Mouse (Mus musculus): ENCODE measurements around the gene Tdrd1. TPM values are rescaled to one million over a fixed set of nuclear protein-coding genes. Genes with fewer than 3 reads are reported as not detected.

The Tdrd1 gene
- polyA plus RNA-seq, 1 experiment: 0.18 TPM

- Histone ChIP-seq H3K27ac (ENCODE audit: insufficient read depth, low read length) (no peak overlapping the region), H3K4me3 (ENCODE audit: insufficient read depth, low read length) (no peak overlapping the region), H3K4me1 (ENCODE audit: control insufficient read depth, insufficient read depth, low read length) (peaks cover 3% of the 10 kb centered on the region; the same call in 1 of the 2 replicates)
- TF ChIP-seq POLR2A (IDR thresholded peaks at IDR 0.05; ENCODE audit: low read depth, low read length) (no peak), CTCF (IDR thresholded peaks at IDR 0.05; ENCODE audit: borderline replicate concordance, insufficient read depth, low read length) (no peak)
Observed at GRCm38 (mm10) chr19:56867701-56868100, 41.7 kb downstream of the Tdrd1 start.

- H3K27ac ChIP-seq (ENCODE audit: insufficient read depth, low read length): no peak within 1 kb of the TSS
- H3K4me1 ChIP-seq (ENCODE audit: control insufficient read depth, insufficient read depth, low read length): peaks cover 3% of the 10 kb centered on the region; the same call in 1 of the 2 replicates
- H3K4me3 ChIP-seq (ENCODE audit: insufficient read depth, low read length): peak within 1 kb of the TSS; percentile 22
- TF ChIP-seq CTCF (IDR thresholded peaks at IDR 0.05; ENCODE audit: borderline replicate concordance, insufficient read depth, low read length) (no peak), POLR2A (IDR thresholded peaks at IDR 0.05; ENCODE audit: low read depth, low read length) (no peak)
Observed at GRCm38 (mm10) chr19:56873816-56874600, 48.0 kb downstream of the Tdrd1 start, which contains the start of gene Vwa2. Vwa2 (plus strand) TSS chr19:56874249.

DNA sequence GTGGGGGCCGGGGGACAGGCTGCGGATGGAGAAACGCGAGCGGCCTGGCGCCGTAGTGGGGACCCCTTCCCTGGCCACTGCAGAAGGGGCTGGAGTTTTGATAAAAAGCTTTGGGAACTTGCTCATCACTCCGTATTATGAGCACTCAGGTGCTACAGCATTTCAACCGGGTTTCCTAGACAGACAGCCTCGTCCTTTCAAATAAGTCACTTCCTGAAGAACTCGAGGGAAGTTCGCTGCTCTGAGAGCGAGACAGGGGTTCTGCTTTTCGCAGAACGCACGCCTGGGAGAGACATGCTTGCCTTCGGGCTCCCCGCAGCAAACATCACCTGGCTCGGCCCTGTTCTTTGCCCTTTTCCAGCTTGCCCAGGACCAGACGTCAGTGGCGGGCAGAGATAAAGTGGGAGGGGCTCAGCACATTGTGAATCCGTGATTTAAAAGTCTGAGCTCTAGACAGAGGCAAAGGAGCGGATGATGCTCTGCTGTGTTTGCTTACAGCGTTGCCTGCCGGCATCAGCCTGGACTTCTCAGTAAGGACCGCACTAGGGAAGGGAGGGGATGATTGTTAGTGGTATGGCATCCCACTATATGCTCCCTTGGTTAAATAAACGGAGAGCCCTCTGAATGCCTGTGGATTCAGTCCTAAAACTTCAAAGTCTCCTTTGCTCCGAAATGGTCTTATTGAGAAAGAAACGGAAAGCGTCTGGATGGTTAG, 48.7 kb downstream of the Tdrd1 start:
- 0 out of 2 replicates have a peak, but pooled peaks cover 3% of the 10 kb centered on the region for H3K4me1 ChIP-seq (ENCODE audit: control insufficient read depth, insufficient read depth, low read length)
- H3K4me3 ChIP-seq (ENCODE audit: insufficient read depth, low read length): peak overlapping the region; percentile 22; the same call in 1 of the 2 replicates
- TF ChIP-seq CTCF (IDR thresholded peaks at IDR 0.05; ENCODE audit: borderline replicate concordance, insufficient read depth, low read length) (no peak), POLR2A (IDR thresholded peaks at IDR 0.05; ENCODE audit: low read depth, low read length) (no peak)
- H3K27ac ChIP-seq (ENCODE audit: insufficient read depth, low read length): no peak overlapping the region

DNA sequence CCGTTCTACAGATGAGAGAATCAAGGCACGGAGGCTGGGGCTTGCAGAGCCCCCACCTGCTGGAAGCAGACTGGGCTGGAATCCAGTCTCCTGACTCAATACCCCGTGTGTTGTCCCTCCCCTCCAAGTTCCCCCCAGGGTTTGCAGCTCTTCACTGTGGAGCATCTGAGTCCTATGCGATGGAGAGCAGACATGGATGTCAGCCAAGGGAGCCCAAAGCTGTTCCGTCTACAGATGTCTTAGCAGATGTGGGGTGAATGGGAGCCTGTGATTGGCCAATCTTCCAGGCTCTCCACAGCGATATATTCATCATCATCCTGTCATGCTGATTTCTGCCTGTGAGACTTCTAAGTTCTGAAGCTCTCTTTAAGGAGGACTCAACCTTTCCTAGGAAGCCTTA, 51.4 kb downstream of the Tdrd1 start:
- Histone ChIP-seq H3K4me3 (ENCODE audit: insufficient read depth, low read length) (no peak overlapping the region), H3K27ac (ENCODE audit: insufficient read depth, low read length) (no peak overlapping the region), H3K4me1 (ENCODE audit: control insufficient read depth, insufficient read depth, low read length) (no peaks in the 10 kb centered on the region)
- TF ChIP-seq CTCF (IDR thresholded peaks at IDR 0.05; ENCODE audit: borderline replicate concordance, insufficient read depth, low read length): no peak
- no peak for TF ChIP-seq POLR2A (IDR thresholded peaks at IDR 0.05; ENCODE audit: low read depth, low read length)

- Histone ChIP-seq H3K4me3 (ENCODE audit: insufficient read depth, low read length) (no peak overlapping the region), H3K27ac (ENCODE audit: insufficient read depth, low read length) (no peak overlapping the region), H3K4me1 (ENCODE audit: control insufficient read depth, insufficient read depth, low read length) (no peaks in the 10 kb centered on the region)
- TF ChIP-seq POLR2A (IDR thresholded peaks at IDR 0.05; ENCODE audit: low read depth, low read length): no peak
- TF ChIP-seq CTCF (IDR thresholded peaks at IDR 0.05; ENCODE audit: borderline replicate concordance, insufficient read depth, low read length): no peak
Observed at GRCm38 (mm10) chr19:56887879-56888278, 61.9 kb downstream of the Tdrd1 start.

DNA sequence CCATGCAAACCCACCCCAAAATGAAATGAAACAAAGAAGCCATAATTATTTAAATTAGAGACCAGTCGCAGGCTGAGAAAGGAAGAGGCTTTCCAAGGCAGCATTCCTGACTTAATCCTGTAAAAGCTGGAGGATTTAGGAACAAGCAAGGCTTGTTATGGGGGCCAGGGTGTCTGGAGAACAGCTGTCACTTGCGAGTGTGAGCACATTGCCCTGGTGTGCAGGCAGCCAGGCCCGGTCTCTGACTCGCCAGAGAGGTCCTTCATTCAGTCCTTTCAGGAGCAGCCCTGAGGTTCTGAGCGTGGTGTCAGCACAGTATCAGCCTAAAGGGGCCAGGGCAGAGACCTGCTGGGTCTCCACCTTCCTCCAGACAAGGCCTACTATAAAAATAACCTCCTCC, 62.6 kb downstream of the Tdrd1 start:
- H3K4me3 ChIP-seq (ENCODE audit: insufficient read depth, low read length): no peak overlapping the region
- TF ChIP-seq CTCF (IDR thresholded peaks at IDR 0.05; ENCODE audit: borderline replicate concordance, insufficient read depth, low read length) (no peak), POLR2A (IDR thresholded peaks at IDR 0.05; ENCODE audit: low read depth, low read length) (no peak)
- no peak overlapping the region for H3K27ac ChIP-seq (ENCODE audit: insufficient read depth, low read length)
- H3K4me1 ChIP-seq (ENCODE audit: control insufficient read depth, insufficient read depth, low read length): no peaks in the 10 kb centered on the region

DNA sequence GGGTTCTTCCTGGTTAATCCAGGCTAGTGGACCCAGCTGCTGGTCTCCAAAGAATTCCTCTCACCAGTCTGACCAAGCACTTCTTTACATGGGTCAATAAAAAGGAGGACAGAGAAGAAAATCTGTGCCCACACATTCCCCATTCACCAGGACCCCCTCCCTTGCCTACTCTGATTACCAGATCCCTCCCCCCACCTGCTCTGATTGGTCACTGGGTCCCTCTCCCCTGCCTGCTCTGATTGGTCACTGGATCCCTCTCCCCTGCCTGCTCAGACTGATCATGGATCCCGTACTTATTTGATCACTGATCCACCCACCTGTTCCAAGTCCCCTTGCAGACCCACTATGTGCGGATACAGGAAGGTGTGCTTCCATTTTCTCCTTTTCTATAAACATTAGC, 65.4 kb downstream of the Tdrd1 start:
- Histone ChIP-seq H3K27ac (ENCODE audit: insufficient read depth, low read length) (no peak overlapping the region), H3K4me1 (ENCODE audit: control insufficient read depth, insufficient read depth, low read length) (no peaks in the 10 kb centered on the region), H3K4me3 (ENCODE audit: insufficient read depth, low read length) (no peak overlapping the region)
- TF ChIP-seq POLR2A (IDR thresholded peaks at IDR 0.05; ENCODE audit: low read depth, low read length) (no peak), CTCF (IDR thresholded peaks at IDR 0.05; ENCODE audit: borderline replicate concordance, insufficient read depth, low read length) (no peak)

- no peak overlapping the region for H3K4me3 ChIP-seq (ENCODE audit: insufficient read depth, low read length)
- TF ChIP-seq CTCF (IDR thresholded peaks at IDR 0.05; ENCODE audit: borderline replicate concordance, insufficient read depth, low read length) (no peak), POLR2A (IDR thresholded peaks at IDR 0.05; ENCODE audit: low read depth, low read length) (no peak)
Observed at GRCm38 (mm10) chr19:56892586-56892985, 66.6 kb downstream of the Tdrd1 start.

DNA sequence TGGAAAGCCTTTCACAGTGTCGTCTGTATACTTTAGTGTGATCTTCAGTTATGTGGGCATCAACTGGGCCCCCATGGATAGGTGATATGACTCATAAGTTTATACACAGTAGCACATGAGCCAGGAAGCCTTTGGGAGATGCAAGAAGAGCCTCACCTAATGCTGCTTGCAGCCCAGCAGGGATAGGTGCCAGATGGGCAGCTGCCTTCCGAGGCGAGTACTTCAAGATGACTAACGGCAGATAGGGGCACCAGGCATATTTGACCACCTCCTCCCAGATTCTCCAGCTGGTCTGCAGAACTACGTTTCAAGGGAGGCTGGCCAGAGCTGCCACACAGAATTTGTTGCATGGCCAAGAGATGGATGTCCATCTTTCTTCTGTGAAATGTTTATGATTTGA, 67.3 kb downstream of the Tdrd1 start:
- TF ChIP-seq POLR2A (IDR thresholded peaks at IDR 0.05; ENCODE audit: low read depth, low read length) (no peak), CTCF (IDR thresholded peaks at IDR 0.05; ENCODE audit: borderline replicate concordance, insufficient read depth, low read length) (no peak)
- Histone ChIP-seq H3K27ac (ENCODE audit: insufficient read depth, low read length) (no peak overlapping the region), H3K4me3 (ENCODE audit: insufficient read depth, low read length) (no peak overlapping the region), H3K4me1 (ENCODE audit: control insufficient read depth, insufficient read depth, low read length) (no peaks in the 10 kb centered on the region)

More at GRCm38 (mm10) chr19:56892586-56892985, 66.6 kb downstream of the Tdrd1 start:
- Histone ChIP-seq H3K27ac (ENCODE audit: insufficient read depth, low read length) (no peak overlapping the region), H3K4me1 (ENCODE audit: control insufficient read depth, insufficient read depth, low read length) (no peaks in the 10 kb centered on the region)

DNA sequence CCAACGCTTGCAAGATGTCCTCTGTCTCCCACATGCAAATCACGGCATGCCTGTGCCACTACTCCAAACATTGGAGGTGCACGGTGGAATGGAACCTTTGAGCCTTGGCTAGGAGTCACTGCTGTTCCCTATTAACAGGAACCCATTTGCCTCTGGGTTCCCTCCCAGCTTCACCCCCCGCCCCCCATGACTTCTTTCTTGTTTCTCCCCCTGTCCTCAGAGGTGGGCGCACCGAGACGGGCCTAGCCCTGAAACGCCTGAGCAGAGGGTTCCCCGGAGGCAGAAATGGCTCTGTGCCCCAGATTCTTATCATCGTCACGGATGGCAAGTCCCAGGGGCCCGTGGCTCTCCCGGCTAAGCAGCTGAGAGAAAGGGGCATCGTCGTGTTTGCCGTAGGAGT, 71.6 kb downstream of the Tdrd1 start:
- Histone ChIP-seq H3K4me1 (ENCODE audit: control insufficient read depth, insufficient read depth, low read length) (no peaks in the 10 kb centered on the region), H3K4me3 (ENCODE audit: insufficient read depth, low read length) (no peak overlapping the region), H3K27ac (ENCODE audit: insufficient read depth, low read length) (no peak overlapping the region)
- TF ChIP-seq POLR2A (IDR thresholded peaks at IDR 0.05; ENCODE audit: low read depth, low read length): no peak
- no peak for TF ChIP-seq CTCF (IDR thresholded peaks at IDR 0.05; ENCODE audit: borderline replicate concordance, insufficient read depth, low read length)
